Comparison of ENCODE assay signal across 30 mouse cellular contexts in the genomic region with DNA sequence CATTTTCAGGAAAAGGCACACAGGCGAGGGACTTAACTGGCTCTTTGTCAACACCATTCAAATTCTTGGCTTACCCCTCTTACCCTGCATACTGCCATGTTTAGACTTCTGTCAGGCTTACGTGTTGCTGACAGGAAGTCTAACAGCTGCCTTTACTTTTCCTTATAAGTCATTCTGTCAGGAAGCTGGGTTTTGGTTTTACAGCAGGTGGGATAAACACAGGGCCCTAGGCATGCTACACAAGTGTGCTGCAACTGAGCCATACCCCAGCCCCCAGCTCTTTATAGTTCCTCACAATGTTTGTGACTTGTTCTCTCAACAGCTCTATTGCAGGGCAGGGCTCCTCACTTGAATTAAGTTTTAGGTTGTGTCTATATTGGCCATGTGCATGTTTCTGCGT. TPM values are rescaled to one million over a fixed set of nuclear protein-coding genes. Genes with fewer than 3 reads are reported as not detected.
"Had no signal": no experiment of that assay in that cellular context is flagged by ENCODE, and none has a peak within 500 bp of the region (broad histone marks: within the 10 kb centered on the region; RNA-seq: fewer than 3 reads in every experiment).

No protein-coding gene starts in this region.

- DNase-seq: gastrocnemius, postnatal 14 days; gastrocnemius, postnatal 36 days; heart, adult 18-20 months; heart, postnatal 10 days; heart, postnatal 4 days; kidney, adult 11 months; kidney, adult 2 months; kidney, adult 9 months; kidney, postnatal 14 days; kidney, postnatal 36 days; layer of hippocampus, adult 9-11 months; layer of hippocampus, postnatal 36 days; left cerebral cortex, postnatal 4 days; liver; liver, embryonic 13.5 days had no signal

- H3K4me2 ChIP-seq: heart, embryonic 12.5 days; hindbrain, embryonic 12.5 days; hindbrain, embryonic 14.5 days; intestine, embryonic 15.5 days; kidney, embryonic 15.5 days; limb, embryonic 12.5 days; liver, embryonic 11.5 days; liver, embryonic 13.5 days had no signal

- H3K4me3 ChIP-seq: heart, embryonic 10.5 days; heart, embryonic 12.5 days; hindbrain, embryonic 10.5 days; hindbrain, embryonic 12.5 days; intestine, embryonic 15.5 days; kidney, embryonic 15.5 days; limb, embryonic 12.5 days; liver, embryonic 13.5 days had no signal

- H3K27me3 ChIP-seq: heart, embryonic 12.5 days; hindbrain, embryonic 12.5 days; intestine, embryonic 15.5 days; kidney, embryonic 15.5 days; limb, embryonic 12.5 days; liver, embryonic 13.5 days had no signal

- H3K9me3 ChIP-seq: heart, embryonic 10.5 days; heart, embryonic 12.5 days; hindbrain, embryonic 10.5 days; hindbrain, embryonic 12.5 days; intestine, embryonic 15.5 days; kidney, embryonic 15.5 days; limb, embryonic 12.5 days; liver, embryonic 13.5 days had no signal

- H3K4me1 ChIP-seq: hindbrain, embryonic 10.5 days; intestine, embryonic 15.5 days; kidney, embryonic 15.5 days; limb, embryonic 12.5 days had no signal

- H3K9ac ChIP-seq: heart, embryonic 12.5 days; hindbrain, embryonic 12.5 days; hindbrain, embryonic 14.5 days; intestine, embryonic 15.5 days; kidney, embryonic 15.5 days; limb, embryonic 12.5 days; liver, embryonic 13.5 days had no signal

- ATAC-seq: hindbrain, embryonic 16.5 days; inflammation-experienced regulatory T-cells, adult 6 months; intestine, embryonic 15.5 days had no signal

- H3K27ac ChIP-seq: heart, embryonic 10.5 days; hindbrain, embryonic 10.5 days; hindbrain, embryonic 12.5 days; hindbrain, embryonic 14.5 days; intestine, embryonic 15.5 days; kidney, embryonic 15.5 days; kidney, postnatal 0 days; limb, embryonic 12.5 days; liver, embryonic 13.5 days had no signal

RNA-seq across cellular contexts. Expression of a gene that starts 57.6 kb away (rescaled TPM):
- polyA plus RNA-seq: gonadal fat pad, adult 2 months; heart, embryonic 10.5 days; heart, embryonic 12.5 days; heart, embryonic 14.5 days; heart, embryonic 16.5 days; hindbrain, embryonic 10.5 days; hindbrain, embryonic 12.5 days; hindbrain, embryonic 14.5 days; hindbrain, embryonic 16.5 days; inflammation-experienced regulatory T-cells, adult 6 months; intestine, embryonic 15.5 days; kidney, adult 2 months; kidney, embryonic 15.5 days; kidney, postnatal 0 days; limb, embryonic 12.5 days; liver, embryonic 11.5 days; liver, embryonic 13.5 days had no signal
